Mouse (Mus musculus) limb, embryonic 13.5 days (tissue): ENCODE results near the gene Proser3. TPM values are rescaled to one million over a fixed set of nuclear protein-coding genes. Genes with fewer than 3 reads are reported as not detected.

Source experiments
- ATAC-seq: fragments of 200-750 bp; cut with Nextera tagmentation; 2 replicates; pipeline ENCODE4 v1.8.0; 2017; ENCODE audit warnings: low read depth, moderate number of reproducible peaks, moderate TSS enrichment; ENCODE audit not compliant: low FRiP score
- H3K27ac ChIP-seq: fragments of 300-500 bp; sonication (generic); 2 replicates; pipeline ENCODE4 v1.5.1; 2015; ENCODE audit warnings: inconsistent platforms, mild to moderate bottlenecking, moderate library complexity
- H3K27me3 ChIP-seq: fragments of 300-500 bp; sonication (generic); 2 replicates; pipeline ENCODE4 v1.6.1; 2015; ENCODE audit warnings: mild to moderate bottlenecking, inconsistent platforms
- H3K36me3 ChIP-seq: fragments of 300-500 bp; sonication (generic); 2 replicates; pipeline ENCODE4 v1.6.1; 2015; ENCODE audit warnings: inconsistent platforms, mild to moderate bottlenecking, moderate library complexity
- H3K4me1 ChIP-seq: fragments of 300-500 bp; sonication (generic); 2 replicates; pipeline ENCODE4 v1.6.1; 2015; ENCODE audit warnings: inconsistent platforms
- H3K4me2 ChIP-seq: fragments of 300-500 bp; sonication (generic); replicated peaks from 2 replicates; pipeline ENCODE4 v1.6.1; 2015; ENCODE audit warnings: inconsistent platforms, mild to moderate bottlenecking, moderate library complexity
- H3K4me3 ChIP-seq: fragments of 300-500 bp; sonication (generic); 2 replicates; pipeline ENCODE4 v1.5.1; 2015; ENCODE audit warnings: moderate library complexity, mild to moderate bottlenecking, inconsistent platforms
- H3K9ac ChIP-seq: fragments of 300-500 bp; sonication (generic); 2 replicates; pipeline ENCODE4 v1.6.1; 2015; ENCODE audit warnings: mild to moderate bottlenecking, inconsistent platforms
- H3K9me3 ChIP-seq: fragments of 300-500 bp; sonication (generic); 2 replicates; pipeline ENCODE4 v1.6.1; 2016; ENCODE audit warnings: inconsistent platforms
- WGBS: fragments of 180-500 bp; shearing (Covaris S2); methylation state at CpG from one replicate; pipeline ENCODE4 v1.1.7; 2015; 5-methylcytosine and 5-hydroxymethylcytosine counted together
- polyA plus RNA-seq: library from polyadenylated mRNA; unstranded; fragments of >200 nt; fragmentation: Nextera tagmentation; extraction: Ambion mirVana; gene quantifications from 2 replicates; pipeline ENCODE4 v1.2.1, GENCODE M21; 2015

Gene Proser3
- polyA plus RNA-seq, 1 experiment from 2014 or later = 13.9 TPM

DNA sequence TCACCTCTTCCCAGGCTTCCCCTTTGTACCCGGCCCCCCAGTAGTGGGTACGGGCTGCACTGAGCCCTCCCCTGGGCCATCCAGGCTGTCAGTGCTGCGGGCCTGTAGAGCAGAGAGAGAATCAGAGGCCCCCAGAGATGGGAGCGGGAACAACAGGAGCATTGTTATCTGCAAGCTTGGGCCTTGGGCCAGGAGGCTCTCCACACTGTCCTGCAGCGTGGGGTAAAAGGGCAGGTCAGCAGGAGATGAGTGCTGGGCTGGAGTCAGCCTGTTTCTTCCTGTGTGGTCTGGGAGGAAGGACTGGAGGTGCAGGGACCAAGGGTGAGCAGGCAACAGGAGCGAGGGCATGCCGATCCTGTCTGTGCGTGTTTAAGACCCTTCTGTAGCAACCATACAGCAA lies 19.2 kb downstream of the Proser3 start:
- Histone ChIP-seq H3K27me3 (no peaks in the 10 kb centered on the region), H3K36me3 (peaks cover 52% of the 10 kb centered on the region), H3K27ac (no peak overlapping the region), H3K4me1 (peaks cover 21% of the 10 kb centered on the region), H3K4me3 (peak overlapping the region; percentile 2; the same call in 1 of the 2 replicates), H3K9me3 (no peaks in the 10 kb centered on the region), H3K4me2 (peak overlapping the region; percentile 88; the same call in 1 of the 2 replicates), H3K9ac (peak overlapping the region; percentile 75; the same call in 1 of the 2 replicates)
- 42% methylated on average over 8 of the region's 8 CpGs for WGBS
- no peak for ATAC-seq

DNA sequence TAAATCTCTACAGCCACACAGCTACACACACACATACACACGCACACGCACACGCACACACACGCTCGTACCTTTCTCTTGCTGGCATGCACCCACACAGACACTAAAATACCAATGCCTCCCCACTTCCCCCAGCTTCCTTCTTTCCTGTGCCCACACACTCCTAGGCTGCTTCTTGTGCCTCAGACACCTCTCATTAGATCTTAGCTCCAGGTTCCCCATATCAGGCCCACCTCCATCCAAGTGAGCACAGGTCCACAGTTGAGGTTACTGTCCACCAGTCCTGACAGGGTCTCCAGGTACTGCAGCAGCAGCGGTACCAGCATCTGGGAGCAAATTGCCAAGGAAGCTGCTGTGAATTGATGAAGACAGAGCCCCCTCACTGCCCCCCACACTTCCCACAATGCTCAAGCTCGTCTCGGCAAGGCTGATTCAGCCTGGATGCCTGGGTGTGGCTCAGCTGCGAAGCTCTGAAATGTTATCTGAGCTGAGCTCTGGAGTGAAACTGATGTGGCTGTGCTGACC lies 20.7 kb downstream of the Proser3 start:
- Histone ChIP-seq H3K27me3 (no peaks in the 10 kb centered on the region), H3K9ac (peak overlapping the region; percentile 15; the same call in 1 of the 2 replicates), H3K9me3 (no peaks in the 10 kb centered on the region), H3K4me1 (peaks cover 27% of the 10 kb centered on the region), H3K4me3 (no peak overlapping the region), H3K27ac (no peak overlapping the region), H3K4me2 (no peak overlapping the region), H3K36me3 (peaks cover 66% of the 10 kb centered on the region)
- ATAC-seq = no peak
- WGBS = 82% methylated on average over 9 of the region's 9 CpGs

- 84% methylated on average over 14 of the region's 14 CpGs for WGBS
- no peaks in the 10 kb centered on the region for H3K9me3 ChIP-seq
- ATAC-seq = no peak
- H3K9ac ChIP-seq = peak overlapping the region; percentile 43
- H3K27ac ChIP-seq = no peak overlapping the region
- peaks cover 12% of the 10 kb centered on the region for H3K4me1 ChIP-seq
- H3K4me2 ChIP-seq = peak overlapping the region; percentile 23; the same call in 1 of the 2 replicates
- H3K36me3 ChIP-seq = peaks cover 89% of the 10 kb centered on the region
- no peaks in the 10 kb centered on the region for H3K27me3 ChIP-seq
- no peak overlapping the region for H3K4me3 ChIP-seq
Measured at GRCm38 (mm10) chr7:30526981-30527380, 25.1 kb downstream of the Proser3 start.

- peak overlapping the region; percentile 43 for H3K9ac ChIP-seq
- peaks cover 12% of the 10 kb centered on the region for H3K4me1 ChIP-seq
- H3K27ac ChIP-seq = no peak overlapping the region; the same call in 1 of the 2 replicates
- no peaks in the 10 kb centered on the region for H3K27me3 ChIP-seq
- peak overlapping the region; percentile 11; the same call in 1 of the 2 replicates for H3K4me3 ChIP-seq
- H3K36me3 ChIP-seq = peaks cover 83% of the 10 kb centered on the region
- no peaks in the 10 kb centered on the region for H3K9me3 ChIP-seq
- ATAC-seq = no peak
- WGBS = 19% methylated on average over 17 of the region's 17 CpGs
- H3K4me2 ChIP-seq = peak overlapping the region; percentile 23
Measured at GRCm38 (mm10) chr7:30526399-30526798, 25.7 kb downstream of the Proser3 start.

GRCm38 (mm10) chr7:30525954-30526353 lies 26.1 kb downstream of the Proser3 start:
- Histone ChIP-seq H3K4me2 (peak overlapping the region; percentile 23), H3K9ac (peak overlapping the region; percentile 43), H3K36me3 (peaks cover 78% of the 10 kb centered on the region), H3K4me3 (no peak overlapping the region; the same call in 1 of the 2 replicates), H3K27me3 (no peaks in the 10 kb centered on the region), H3K4me1 (peaks cover 12% of the 10 kb centered on the region), H3K9me3 (no peaks in the 10 kb centered on the region), H3K27ac (no peak overlapping the region)
- no peak for ATAC-seq
- 25% methylated on average over 10 of the region's 10 CpGs for WGBS

GRCm38 (mm10) chr7:30524487-30524886 lies 27.6 kb downstream of the Proser3 start:
- WGBS = 74% methylated on average over 6 of the region's 6 CpGs
- Histone ChIP-seq H3K9ac (no peak overlapping the region), H3K4me2 (no peak overlapping the region), H3K4me1 (peaks cover 12% of the 10 kb centered on the region), H3K27me3 (no peaks in the 10 kb centered on the region), H3K4me3 (no peak overlapping the region), H3K27ac (no peak overlapping the region), H3K36me3 (peaks cover 64% of the 10 kb centered on the region), H3K9me3 (no peaks in the 10 kb centered on the region)
- no peak for ATAC-seq

GRCm38 (mm10) chr7:30522871-30523270 lies 29.2 kb downstream of the Proser3 start:
- Histone ChIP-seq H3K9me3 (no peaks in the 10 kb centered on the region), H3K9ac (no peak overlapping the region), H3K27me3 (no peaks in the 10 kb centered on the region), H3K36me3 (peaks cover 47% of the 10 kb centered on the region), H3K4me2 (no peak overlapping the region), H3K4me1 (peaks cover 12% of the 10 kb centered on the region), H3K4me3 (no peak overlapping the region), H3K27ac (no peak overlapping the region)
- WGBS = 79% methylated on average over 10 of the region's 10 CpGs
- ATAC-seq = no peak

DNA sequence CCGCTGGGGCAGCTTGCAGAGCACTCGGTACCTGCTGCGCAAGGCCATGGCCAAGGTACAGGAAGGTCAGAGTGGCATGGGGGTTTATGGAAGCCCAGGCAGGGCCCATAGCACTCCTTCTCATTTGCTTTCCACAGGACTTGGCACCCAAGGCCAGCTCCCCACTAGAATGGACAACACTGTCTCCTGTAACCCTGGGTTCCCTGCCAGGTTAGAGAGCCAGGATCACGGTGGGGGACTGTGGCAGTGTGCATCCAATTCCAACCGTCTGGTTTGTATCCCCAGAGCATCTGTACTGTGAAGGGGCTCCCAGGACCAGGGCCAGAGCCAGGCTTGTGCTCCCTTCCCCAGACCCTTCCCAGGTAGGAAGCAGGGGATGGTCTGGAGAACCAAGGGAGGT lies 31.2 kb downstream of the Proser3 start:
- H3K27me3 ChIP-seq = no peaks in the 10 kb centered on the region
- no peak overlapping the region for H3K4me3 ChIP-seq
- H3K9me3 ChIP-seq = no peaks in the 10 kb centered on the region
- no peak overlapping the region for H3K9ac ChIP-seq
- H3K4me1 ChIP-seq = peaks cover under 1% of the 10 kb centered on the region; the same call in 1 of the 2 replicates
- H3K4me2 ChIP-seq = no peak overlapping the region
- no peak for ATAC-seq
- peaks cover 29% of the 10 kb centered on the region for H3K36me3 ChIP-seq
- H3K27ac ChIP-seq = no peak overlapping the region
- 81% methylated on average over 5 of the region's 5 CpGs for WGBS

- peaks cover 24% of the 10 kb centered on the region for H3K36me3 ChIP-seq
- WGBS = 79% methylated on average over 4 of the region's 4 CpGs
- no peaks in the 10 kb centered on the region for H3K9me3 ChIP-seq
- 0 out of 2 replicates have a peak, but pooled peaks cover 2% of the 10 kb centered on the region for H3K27me3 ChIP-seq
- no peak for ATAC-seq
- 0 out of 2 replicates have a peak overlapping the region, but pooled peaks have one; percentile 0 for H3K9ac ChIP-seq
- no peak overlapping the region for H3K27ac ChIP-seq
- no peaks in the 10 kb centered on the region for H3K4me1 ChIP-seq
- no peak overlapping the region for H3K4me2 ChIP-seq
- no peak overlapping the region for H3K4me3 ChIP-seq
Measured at GRCm38 (mm10) chr7:30520396-30520795, 31.7 kb downstream of the Proser3 start.

DNA sequence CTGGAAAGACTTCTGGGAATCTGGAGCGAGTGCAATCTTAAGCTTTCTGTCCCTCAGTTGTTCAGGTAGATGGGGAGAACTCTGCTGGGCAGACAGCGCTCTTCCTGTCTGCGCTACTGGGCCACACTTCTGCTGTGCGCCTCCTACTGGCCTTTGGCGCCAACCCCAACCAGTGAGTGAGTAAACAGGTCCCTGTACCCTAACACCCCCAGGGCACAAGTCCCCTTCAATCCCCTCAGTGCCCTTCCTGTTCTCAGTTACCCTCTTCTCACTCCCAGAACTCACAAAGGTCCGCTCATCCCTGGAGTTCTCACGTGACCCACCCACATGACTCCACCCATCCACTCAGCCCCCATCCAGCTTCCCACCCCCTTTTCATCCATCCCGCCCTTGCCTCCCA lies 33.8 kb downstream of the Proser3 start:
- H3K9me3 ChIP-seq = no peaks in the 10 kb centered on the region
- H3K4me2 ChIP-seq = no peak overlapping the region
- no peak overlapping the region for H3K27ac ChIP-seq
- no peak overlapping the region for H3K9ac ChIP-seq
- no peaks in the 10 kb centered on the region for H3K4me1 ChIP-seq
- no peak overlapping the region for H3K4me3 ChIP-seq
- no peak for ATAC-seq
- H3K36me3 ChIP-seq = peaks cover 9% of the 10 kb centered on the region
- H3K27me3 ChIP-seq = 0 out of 2 replicates have a peak, but pooled peaks cover 3% of the 10 kb centered on the region
- 42% methylated on average over 8 of the region's 8 CpGs for WGBS

- no peak overlapping the region for H3K4me2 ChIP-seq
- no peaks in the 10 kb centered on the region for H3K9me3 ChIP-seq
- no peaks in the 10 kb centered on the region for H3K36me3 ChIP-seq
- WGBS = 55% methylated on average over 24 of the region's 24 CpGs
- H3K4me3 ChIP-seq = no peak overlapping the region
- no peaks in the 10 kb centered on the region for H3K4me1 ChIP-seq
- 0 out of 2 replicates have a peak, but pooled peaks cover 3% of the 10 kb centered on the region for H3K27me3 ChIP-seq
- H3K27ac ChIP-seq = no peak overlapping the region
- ATAC-seq = no peak
- no peak overlapping the region for H3K9ac ChIP-seq
Measured at GRCm38 (mm10) chr7:30515003-30515760, 36.9 kb downstream of the Proser3 start.

DNA sequence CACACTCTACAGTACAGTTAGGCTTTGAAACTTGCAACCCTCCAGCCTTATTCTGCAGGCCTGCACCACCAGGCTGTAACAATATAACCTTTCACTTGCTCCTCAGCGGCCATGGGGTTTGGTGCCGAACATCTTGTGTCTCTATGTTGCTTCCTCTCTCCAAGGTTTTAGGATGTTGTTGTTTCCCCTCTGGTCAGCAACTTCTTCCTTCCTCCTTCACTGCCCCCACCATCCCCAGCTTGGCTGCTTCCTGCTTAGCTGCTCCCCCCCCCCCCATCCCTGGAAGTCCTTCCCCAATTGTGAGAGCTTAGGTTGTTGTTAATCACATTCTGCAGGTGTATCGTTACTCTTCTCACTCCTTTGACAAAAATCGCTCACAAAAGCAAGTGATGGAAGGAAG lies 44.0 kb downstream of the Proser3 start:
- no peak overlapping the region for H3K27ac ChIP-seq
- no peak overlapping the region for H3K4me2 ChIP-seq
- 76% methylated on average over 4 of the region's 4 CpGs for WGBS
- no peak for ATAC-seq
- H3K9ac ChIP-seq = no peak overlapping the region
- H3K27me3 ChIP-seq = no peaks in the 10 kb centered on the region
- no peaks in the 10 kb centered on the region for H3K9me3 ChIP-seq
- no peaks in the 10 kb centered on the region for H3K4me1 ChIP-seq
- H3K36me3 ChIP-seq = no peaks in the 10 kb centered on the region
- H3K4me3 ChIP-seq = no peak overlapping the region
